Mouse (Mus musculus) thymus, adult 2 months (tissue): ENCODE measurements around the gene Nanos3.

Experiments
- CTCF ChIP-seq: fragments of 200-500 bp; IDR thresholded peaks from 2 replicates; pipeline ENCODE4 v1.5.1; 2012; ENCODE audit warnings: mild to moderate bottlenecking, control low read depth, low read length, moderate library complexity, borderline replicate concordance; ENCODE audit not compliant: control insufficient read depth, poor library complexity, insufficient read depth; ENCODE audit errors: extremely low read depth
- POLR2A ChIP-seq: fragments of 200-500 bp; IDR thresholded peaks from 2 replicates; pipeline ENCODE4 v1.6.1; 2012; ENCODE audit warnings: mild to moderate bottlenecking, low read length, control low read depth, moderate library complexity; ENCODE audit not compliant: control insufficient read depth, poor library complexity, insufficient read depth; ENCODE audit errors: extremely low read depth

DNA sequence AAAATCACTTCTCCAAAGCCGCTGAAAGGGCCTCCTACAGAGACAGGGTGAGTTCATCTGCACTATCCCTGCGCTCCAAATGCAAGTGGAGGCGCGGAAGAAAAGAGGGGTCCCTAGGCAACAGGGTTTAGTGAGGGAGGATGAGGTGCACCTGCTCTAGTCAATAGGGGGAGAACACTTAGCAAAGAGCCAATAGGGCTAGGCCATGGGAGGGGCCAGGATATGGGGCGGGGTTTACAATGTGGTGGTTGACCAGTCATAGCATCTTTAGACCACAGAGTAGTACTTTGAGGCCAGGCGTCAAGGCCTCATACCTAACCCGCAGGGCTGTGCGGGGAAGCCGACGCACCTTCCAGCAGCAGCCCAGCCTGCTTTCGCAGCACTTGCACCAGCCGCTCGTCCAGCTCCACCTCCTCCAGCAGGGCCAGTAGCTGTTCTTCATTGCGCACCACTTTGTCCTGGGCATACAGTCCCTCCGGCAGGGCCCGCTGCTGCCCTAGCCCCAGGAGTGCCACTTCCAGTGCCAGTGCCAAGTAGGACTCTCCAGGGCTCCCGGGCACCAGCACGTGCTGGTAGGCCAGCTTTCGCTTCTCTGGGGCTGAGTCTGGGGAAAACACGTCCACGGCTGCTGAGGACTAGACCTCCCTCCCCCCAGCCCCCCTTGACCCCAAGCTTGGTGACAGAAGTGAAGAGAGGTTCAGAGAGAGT is 38.5 kb upstream of the Nanos3 start:
- TF ChIP-seq CTCF (no peak), POLR2A (no peak)
